Mouse (Mus musculus) CH12.LX (cell line): Measurements from ENCODE around the gene St8sia4. TPM values are rescaled to one million over a fixed set of nuclear protein-coding genes. Genes with fewer than 3 reads are reported as not detected.

Experiments used
- DNase-seq: peaks from one replicate; pipeline ENCODE4 v3.0.0-alpha.2; 2013; ENCODE audit errors: extremely low read depth
- H3K27ac ChIP-seq: 2 replicates; pipeline ENCODE4 v1.5.1; 2012; ENCODE audit warnings: low read depth, mild to moderate bottlenecking, control low read depth, moderate library complexity; ENCODE audit not compliant: insufficient read depth
- H3K27me3 ChIP-seq: replicated peaks from 2 replicates; pipeline ENCODE3; 2012; ENCODE audit warnings: inconsistent platforms
- H3K36me3 ChIP-seq, 2 experiments: replicated peaks in 1 of 2; 2 replicates each; pipeline versions ENCODE3 to v1.6.1; 2012; ENCODE audit warnings: inconsistent platforms in 1 of 2, low read length in 1 of 2, mild to moderate bottlenecking in 1 of 2, mixed read lengths in 1 of 2, moderate library complexity in 1 of 2; ENCODE audit not compliant: control insufficient read depth in 1 of 2, insufficient read depth in 1 of 2
- H3K4me1 ChIP-seq, 2 experiments: 2 replicates each; pipeline ENCODE4 v1.6.1; 2012; ENCODE audit warnings: inconsistent platforms in 1 of 2, moderate library complexity in 1 of 2; ENCODE audit not compliant: insufficient read depth in 2 of 2, control insufficient read depth in 1 of 2
- H3K4me2 ChIP-seq: 2 replicates; pipeline ENCODE4 v1.6.1; 2012; ENCODE audit warnings: low read depth, mild to moderate bottlenecking, control low read depth; ENCODE audit not compliant: poor library complexity, insufficient read depth, severe bottlenecking
- H3K4me3 ChIP-seq, 3 experiments: fragments of 150-350 bp in 1 of 3; sonication (generic) in 1 of 3; replicated peaks in 1 of 3; 2 replicates each; pipeline versions ENCODE3 to v1.5.1; 2011 to 2012; ENCODE audit warnings: low read depth in 2 of 3, low read length in 2 of 3, mild to moderate bottlenecking in 2 of 3, moderate library complexity in 2 of 3, control low read depth in 1 of 3, improper control_type of control experiment in 1 of 3, inconsistent platforms in 1 of 3, mixed read lengths in 1 of 3; ENCODE audit not compliant: poor library complexity in 1 of 3
- H3K79me2 ChIP-seq: replicated peaks from 2 replicates; pipeline ENCODE4 v1.6.1; 2012; ENCODE audit warnings: mild to moderate bottlenecking, moderate library complexity; ENCODE audit not compliant: control insufficient read depth, poor library complexity, insufficient read depth, severe bottlenecking; ENCODE audit errors: extremely low read depth
- H3K9ac ChIP-seq: 2 replicates; pipeline ENCODE4 v1.6.1; 2012; ENCODE audit warnings: low read depth, mild to moderate bottlenecking, control low read depth, moderate library complexity; ENCODE audit not compliant: insufficient read depth
- H3K9me3 ChIP-seq: replicated peaks from 2 replicates; pipeline ENCODE3; 2012; ENCODE audit warnings: low read length, inconsistent platforms, mixed read lengths
- BHLHE40 ChIP-seq: IDR thresholded peaks from 2 replicates; pipeline ENCODE4 v1.6.1; 2011; ENCODE audit warnings: mild to moderate bottlenecking, low read depth, low read length, improper control_type of control experiment
- CHD1 ChIP-seq: IDR thresholded peaks from 2 replicates; pipeline ENCODE4 v1.6.1; 2012; ENCODE audit warnings: low read depth, low read length, improper control_type of control experiment, inconsistent platforms
- CHD2 ChIP-seq: IDR thresholded peaks from 2 replicates; pipeline ENCODE4 v1.6.1; 2011; ENCODE audit warnings: low read length, improper control_type of control experiment
- E2F4 ChIP-seq: IDR thresholded peaks from 2 replicates; pipeline ENCODE4 v1.6.1; 2011; ENCODE audit warnings: low read depth, low read length, improper control_type of control experiment; ENCODE audit not compliant: insufficient replicate concordance
- ELF1 ChIP-seq: IDR thresholded peaks from 2 replicates; pipeline ENCODE4 v1.6.1; 2014; ENCODE audit warnings: low read depth, mild to moderate bottlenecking, inconsistent platforms, low read length, improper control_type of control experiment
- EP300 ChIP-seq: IDR thresholded peaks from 2 replicates; pipeline ENCODE4 v1.6.1; 2011; ENCODE audit warnings: low read length, improper control_type of control experiment
- ETS1 ChIP-seq: conservative IDR thresholded peaks from 2 replicates; pipeline ENCODE4 v1.6.1; 2012; ENCODE audit warnings: low read depth, mild to moderate bottlenecking, inconsistent platforms, low read length, improper control_type of control experiment, moderate library complexity
- GABPA ChIP-seq: IDR thresholded peaks from 2 replicates; pipeline ENCODE4 v1.6.1; 2012; ENCODE audit warnings: low read depth, low read length, improper control_type of control experiment, inconsistent platforms; ENCODE audit not compliant: insufficient replicate concordance
- HCFC1 ChIP-seq: IDR thresholded peaks from 2 replicates; pipeline ENCODE4 v1.6.1; 2012; ENCODE audit warnings: low read depth, mild to moderate bottlenecking, inconsistent platforms, low read length, improper control_type of control experiment
- IRF4 ChIP-seq: IDR thresholded peaks from 2 replicates; pipeline ENCODE4 v1.6.1; 2014; ENCODE audit warnings: low read depth, mild to moderate bottlenecking, inconsistent platforms, low read length, improper control_type of control experiment
- JUN ChIP-seq: IDR thresholded peaks from 2 replicates; pipeline ENCODE4 v1.6.1; 2011; ENCODE audit warnings: low read depth, mild to moderate bottlenecking, low read length, improper control_type of control experiment, moderate library complexity; ENCODE audit not compliant: insufficient read depth
- JUND ChIP-seq: conservative IDR thresholded peaks from 2 replicates; pipeline ENCODE4 v1.6.1; 2011; ENCODE audit warnings: low read depth, low read length, improper control_type of control experiment
- KAT2A ChIP-seq: IDR thresholded peaks from 2 replicates; pipeline ENCODE4 v1.6.1; 2012; ENCODE audit warnings: low read length, improper control_type of control experiment, inconsistent platforms; ENCODE audit not compliant: insufficient replicate concordance
- MAFK ChIP-seq: IDR thresholded peaks from 2 replicates; pipeline ENCODE4 v1.6.1; 2011; ENCODE audit warnings: low read length, improper control_type of control experiment; ENCODE audit not compliant: insufficient replicate concordance
- MAX ChIP-seq: IDR thresholded peaks from 2 replicates; pipeline ENCODE4 v1.6.1; 2011; ENCODE audit warnings: low read length, improper control_type of control experiment
- MEF2A ChIP-seq: IDR thresholded peaks from 2 replicates; pipeline ENCODE4 v1.6.1; 2014; ENCODE audit warnings: low read depth, mild to moderate bottlenecking, inconsistent platforms, low read length, improper control_type of control experiment, borderline replicate concordance
- MXI1 ChIP-seq: IDR thresholded peaks from 2 replicates; pipeline ENCODE4 v1.6.1; 2011; ENCODE audit warnings: mild to moderate bottlenecking, low read depth, low read length, improper control_type of control experiment
- MYC ChIP-seq: IDR thresholded peaks from 2 replicates; pipeline ENCODE4 v1.6.1; 2011; ENCODE audit warnings: low read depth, mild to moderate bottlenecking, improper control_type of control experiment, low read length
- NELFE ChIP-seq: IDR thresholded peaks from 2 replicates; pipeline ENCODE4 v1.6.1; 2011; ENCODE audit warnings: low read depth, low read length, improper control_type of control experiment
- NRF1 ChIP-seq: IDR thresholded peaks from 2 replicates; pipeline ENCODE4 v1.6.1; 2014; ENCODE audit warnings: low read depth, mild to moderate bottlenecking, inconsistent platforms, low read length, improper control_type of control experiment, moderate library complexity
- PAX5 ChIP-seq: IDR thresholded peaks from 2 replicates; pipeline ENCODE4 v1.6.1; 2012; ENCODE audit warnings: low read length, inconsistent platforms, mixed read lengths
- POLR2A ChIP-seq: IDR thresholded peaks from 2 replicates; pipeline ENCODE4 v1.6.1; 2011; ENCODE audit warnings: low read depth, mild to moderate bottlenecking, improper control_type of control experiment, low read length
- POLR2AphosphoS2 ChIP-seq: IDR thresholded peaks from 2 replicates; pipeline ENCODE4 v1.6.1; 2011; ENCODE audit warnings: low read depth, low read length, improper control_type of control experiment
- RAD21 ChIP-seq: IDR thresholded peaks from 2 replicates; pipeline ENCODE4 v1.6.1; 2011; ENCODE audit warnings: low read depth, mild to moderate bottlenecking, low read length, improper control_type of control experiment, moderate library complexity
- RCOR1 ChIP-seq: conservative IDR thresholded peaks from 2 replicates; pipeline ENCODE4 v1.6.1; 2012; ENCODE audit warnings: low read depth, mild to moderate bottlenecking, inconsistent platforms, low read length, improper control_type of control experiment
- SIN3A ChIP-seq: IDR thresholded peaks from 2 replicates; pipeline ENCODE4 v1.6.1; 2012; ENCODE audit warnings: low read length, improper control_type of control experiment, inconsistent platforms
- TBP ChIP-seq: conservative IDR thresholded peaks from 2 replicates; pipeline ENCODE4 v1.6.1; 2011; ENCODE audit warnings: low read depth, low read length, improper control_type of control experiment
- TCF12 ChIP-seq: IDR thresholded peaks from 2 replicates; pipeline ENCODE4 v1.6.1; 2014; ENCODE audit warnings: low read depth, mild to moderate bottlenecking, inconsistent platforms, low read length, improper control_type of control experiment
- UBTF ChIP-seq: IDR thresholded peaks from 2 replicates; pipeline ENCODE4 v1.6.1; 2012; ENCODE audit warnings: low read depth, mild to moderate bottlenecking, inconsistent platforms, low read length, improper control_type of control experiment, moderate library complexity
- USF1 ChIP-seq: IDR thresholded peaks from 2 replicates; pipeline ENCODE4 v1.6.1; 2014; ENCODE audit warnings: low read depth, mild to moderate bottlenecking, inconsistent platforms, low read length, improper control_type of control experiment
- USF2 ChIP-seq: conservative IDR thresholded peaks from 2 replicates; pipeline ENCODE4 v1.6.1; 2011; ENCODE audit warnings: low read depth, low read length, improper control_type of control experiment
- ZKSCAN1 ChIP-seq: IDR thresholded peaks from 2 replicates; pipeline ENCODE4 v1.6.1; 2012; ENCODE audit warnings: low read depth, inconsistent platforms, low read length, improper control_type of control experiment, borderline replicate concordance
- ZMIZ1 ChIP-seq: IDR thresholded peaks from 2 replicates; pipeline ENCODE4 v1.6.1; 2012; ENCODE audit warnings: low read depth, mild to moderate bottlenecking, inconsistent platforms, low read length, improper control_type of control experiment
- ZNF384 ChIP-seq: IDR thresholded peaks from 2 replicates; pipeline ENCODE4 v1.6.1; 2012; ENCODE audit warnings: low read depth, low read length, improper control_type of control experiment, inconsistent platforms
- dilution Hi-C: fragments of 300-500 bp; cut with MboI; formaldehyde crosslinking; loops from 2 replicates; pipeline ENCODE4 v1.14.3; 2020; ENCODE audit warnings: low sequenced_read_pairs; ENCODE audit not compliant: extremely low pct_unique_long_range_greater_than_20kb, extremely low pct_ligation_motif_present
- in situ Hi-C: fragments of 300-500 bp; cut with MboI; formaldehyde crosslinking; loops from 3 replicates; pipeline ENCODE4 v1.14.3; 2019; ENCODE audit warnings: low sequenced_read_pairs, low pct_ligation_motif_present, low pct_unique_long_range_greater_than_20kb, mixed read lengths
- polyA plus RNA-seq: library from polyadenylated mRNA; unstranded; fragments of >175 nt; gene quantifications from 2 replicates; pipeline ENCODE4 v1.2.1, GENCODE M21; 2012; ENCODE audit warnings: low read depth; ENCODE audit not compliant: insufficient read length
- total RNA-seq, 2 experiments: library from RNA; depleted of rRNA; stranded (reverse); fragments of 300-350 nt in 1 of 2; fragments of >200 nt in 1 of 2; gene quantifications; 2 replicates each; pipeline ENCODE4 v1.2.3; 2012 to 2014

St8sia4 gene
- total and polyA plus RNA-seq, 3 experiments = 2.3 to 13.6 (median 12.7) TPM

GRCm38 (mm10) chr1:95609045-95609444 is 58.3 kb downstream of the St8sia4 start:
- H3K27me3 ChIP-seq = no peaks in the 10 kb centered on the region
- dilution Hi-C loops = no loop called here
- H3K4me3 ChIP-seq = no peak overlapping the region
- H3K36me3 ChIP-seq = no peaks in the 10 kb centered on the region
- peaks cover 3% of the 10 kb centered on the region; the same call in 1 of the 2 replicates for H3K79me2 ChIP-seq
- DNase-seq = peak; percentile 59
- no peak overlapping the region for H3K27ac ChIP-seq
- no peak overlapping the region for H3K9ac ChIP-seq
- TF ChIP-seq SIN3A (0 out of 2 replicates have a peak, but pooled peaks have one; percentile 41), JUN (peak; percentile 81), BHLHE40 (peak; percentile 85), GABPA (no peak), ELF1 (no peak), POLR2AphosphoS2 (no peak), NELFE (0 out of 2 replicates have a peak, but pooled peaks have one; percentile 31), ETS1 (peak; percentile 65), NRF1 (no peak), MYC (peak; percentile 70), TCF12 (peak; percentile 93), ZKSCAN1 (no peak), E2F4 (no peak), MXI1 (peak; percentile 66; the same call in 1 of the 2 replicates), MAX (peak; percentile 59), EP300 (peak; percentile 96), HCFC1 (0 out of 2 replicates have a peak, but pooled peaks have one; percentile 18), RCOR1 (peak; percentile 92), KAT2A (0 out of 2 replicates have a peak, but pooled peaks have one; percentile 35), POLR2A (no peak), JUND (peak; percentile 91), MAFK (peak; percentile 41; the same call in 1 of the 2 replicates), RAD21 (no peak; the same call in none of the 2 replicates), TBP (no peak), ZMIZ1 (no peak), MEF2A (peak; percentile 84), CHD2 (peak; percentile 78), UBTF (no peak), CHD1 (peak; percentile 95), USF1 (no peak), IRF4 (peak; percentile 95), ZNF384 (no peak; the same call in 1 of the 2 replicates), PAX5 (no peak), USF2 (no peak)
- H3K9me3 ChIP-seq = no peaks in the 10 kb centered on the region
- in situ Hi-C loops = no loop called here
- peaks cover 11 to 28% of the 10 kb centered on the region in 2 experiments; a peak in 3 of 4 replicates for H3K4me1 ChIP-seq
- peak overlapping the region; percentile 54 for H3K4me2 ChIP-seq
